In genomic region chr4:41639913-41640507, GRCm38 (mm10) we compare ENCODE assay signal across 8 mouse cellular contexts. TPM values are rescaled to one million over a fixed set of nuclear protein-coding genes. Genes with fewer than 3 reads are reported as not detected.
A peak's percentile ranks its signal among the peaks of the same experiment; 100 is the strongest.
DNase-seq lines count a peak whose midpoint lies in the region; ATAC-seq and TF ChIP-seq lines count a peak whose summit lies in the region.

Gene Enho, minus strand, starts transcription at chr4:41640324.

- H3K9me3 ChIP-seq in hindbrain, embryonic 11.5 days (ENCODE audit: control insufficient read depth, low read length), result no peaks in the 10 kb centered on the region
- no peaks in the 10 kb centered on the region for H3K9me3 ChIP-seq in lung, postnatal 0 days (ENCODE audit: low read length)

- 0 out of 2 replicates have a peak, but pooled peaks have one; percentile 1 for TF ChIP-seq CTCF in lung, postnatal 0 days (IDR thresholded peaks at IDR 0.05)

- peak; percentile 93 for DNase-seq in NIH3T3 (ENCODE audit: low read depth)
- DNase-seq in cerebellum, postnatal 10 days, result peak; percentile 98 to 99
- peak; percentile 89 to 93 for DNase-seq in frontal cortex, postnatal 10 days (ENCODE audit: low spot score in 2 of 2)
- DNase-seq in hindbrain, embryonic 11.5 days (ENCODE audit: low spot score), result peak; percentile 95
- DNase-seq in layer of hippocampus, postnatal 10 days (ENCODE audit: low spot score in 2 of 2), result peak; percentile 98
- DNase-seq in lung, postnatal 0 days (ENCODE audit: low spot score), result peak; percentile 97
- peak; percentile 93 for DNase-seq in ovary, postnatal 14 days (ENCODE audit: low spot score)
- DNase-seq in thymus, postnatal 10 days (ENCODE audit: low spot score in 2 of 2), result peak; percentile 71 to 91

- peak within 1 kb of the TSS; percentile 86 for H3K27ac ChIP-seq in hindbrain, embryonic 11.5 days (ENCODE audit: low read depth, low read length)
- H3K27ac ChIP-seq in lung, postnatal 0 days (ENCODE audit: low read length), result peak within 1 kb of the TSS; percentile 64; the same call in 1 of the 2 replicates

- H3K4me3 ChIP-seq in hindbrain, embryonic 11.5 days (ENCODE audit: low read depth, low read length), result peak within 1 kb of the TSS; percentile 62
- peak within 1 kb of the TSS; percentile 55 for H3K4me3 ChIP-seq in lung, postnatal 0 days (ENCODE audit: low read depth, low read length)

- peak within 1 kb of the TSS; percentile 92 for H3K9ac ChIP-seq in hindbrain, embryonic 11.5 days (ENCODE audit: low read depth, low read length)
- peak within 1 kb of the TSS; percentile 73 for H3K9ac ChIP-seq in lung, postnatal 0 days (replicated peaks; ENCODE audit: low read depth)

- H3K4me2 ChIP-seq in hindbrain, embryonic 11.5 days (replicated peaks; ENCODE audit: low read depth, low read length), result peak within 1 kb of the TSS; percentile 74
- H3K4me2 ChIP-seq in lung, postnatal 0 days (replicated peaks; ENCODE audit: low read depth, low read length), result peak within 1 kb of the TSS; percentile 90

- H3K4me1 ChIP-seq in hindbrain, embryonic 11.5 days (replicated peaks; ENCODE audit: control insufficient read depth, insufficient read depth, low read length), result peaks cover 2% of the 10 kb centered on the region
- no peaks in the 10 kb centered on the region for H3K4me1 ChIP-seq in lung, postnatal 0 days (ENCODE audit: insufficient read depth, low read depth, low read length)

- under 1% methylated on average over 62 of the region's 74 CpGs for WGBS in hindbrain, embryonic 11.5 days
- 7% methylated on average over 52 of the region's 74 CpGs for WGBS in lung, postnatal 0 days

- no peaks in the 10 kb centered on the region for H3K27me3 ChIP-seq in hindbrain, embryonic 11.5 days (ENCODE audit: control insufficient read depth, insufficient read depth, low read length)
- no peaks in the 10 kb centered on the region; the same call in 1 of the 2 replicates for H3K27me3 ChIP-seq in lung, postnatal 0 days (replicated peaks; ENCODE audit: insufficient read depth, low read length)

- peak; percentile 94 for ATAC-seq in hindbrain, embryonic 11.5 days (ENCODE audit: low FRiP score)
- peak; percentile 95 for ATAC-seq in lung, postnatal 0 days

- H3K36me3 ChIP-seq in hindbrain, embryonic 11.5 days (ENCODE audit: control insufficient read depth, insufficient read depth, low read length), result no peaks in the 10 kb centered on the region
- no peaks in the 10 kb centered on the region for H3K36me3 ChIP-seq in lung, postnatal 0 days (ENCODE audit: insufficient read depth, low read length)

- TF ChIP-seq EP300 in lung, postnatal 0 days (IDR thresholded peaks at IDR 0.05), result no peak

RNA-seq across cellular contexts. Expression of gene Enho, which starts in this region (rescaled TPM):
- polyA plus RNA-seq in hindbrain, embryonic 11.5 days (2014; fragmentation: Nextera tagmentation; extraction: Ambion mirVana), result 42.4 and 42.7 TPM in 2 replicates
- 10 to 100 TPM; 63.4 to 66.5 TPM for total RNA-seq in layer of hippocampus, postnatal 10 days (2021)
- polyA plus RNA-seq in lung, postnatal 0 days (2015; fragmentation: Nextera tagmentation; extraction: Ambion mirVana), result 18.9 and 25.0 TPM in 2 replicates

Comparison
In these comparisons a context has a peak if more than half of its experiments do, and no peak if none do; other contexts are left out.
1. Peak in every context shown above with its lines: DNase-seq, ATAC-seq, H3K4me3 ChIP-seq and H3K27ac ChIP-seq.